ENCODE assay signal across 44 mouse cellular contexts in the genomic region with DNA sequence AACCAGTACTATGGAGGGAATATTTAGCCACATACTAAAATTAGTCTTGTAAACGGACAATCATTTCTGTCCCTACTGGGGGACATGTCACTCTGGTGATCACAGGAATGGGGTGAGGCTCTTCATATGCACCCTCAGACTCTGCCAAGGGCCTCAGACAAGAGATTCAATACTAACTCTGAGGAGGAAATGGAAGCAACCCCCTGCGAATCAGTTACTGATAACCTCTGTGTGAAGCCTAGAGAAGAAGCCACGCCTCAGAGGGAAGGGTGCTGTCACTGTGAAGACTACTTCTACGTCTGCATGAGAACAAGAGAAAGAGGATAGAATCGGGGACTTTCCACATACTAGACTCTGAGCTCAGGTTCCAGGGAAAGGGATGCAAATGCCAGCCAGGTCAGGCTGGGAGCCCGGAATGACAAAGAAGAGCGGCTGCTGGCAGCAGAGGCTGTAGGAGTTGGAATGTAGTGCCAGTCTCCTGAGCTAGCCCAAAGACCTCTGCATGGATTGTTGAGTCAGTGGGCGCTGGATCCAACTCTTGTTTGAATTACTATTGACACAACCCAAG. TPM values are rescaled to one million over a fixed set of nuclear protein-coding genes. Genes with fewer than 3 reads are reported as not detected.
DNase-seq lines count a peak whose midpoint lies in the region; ATAC-seq and TF ChIP-seq lines count a peak whose summit lies in the region.
"Had no signal": no experiment of that assay in that cellular context is flagged by ENCODE, and none has a peak within 500 bp of the region (broad histone marks: within the 10 kb centered on the region; RNA-seq: fewer than 3 reads in every experiment).

No protein-coding gene starts in this region.

- no peak for ATAC-seq in forebrain, embryonic 14.5 days
- peak; percentile 40; the same call in 1 of the 2 replicates for ATAC-seq in liver, embryonic 13.5 days (ENCODE audit: low read depth)
- ATAC-seq in liver, embryonic 12.5 days, result no peak
- 0 out of 2 replicates have a peak, but pooled peaks have one; percentile 27 for ATAC-seq in common myeloid progenitor, adult 5-6 weeks (replicated peaks; ENCODE audit: low read depth, poor library complexity, severe bottlenecking)
- ATAC-seq: forebrain, embryonic 13.5 days; hindbrain, embryonic 16.5 days; midbrain, embryonic 15.5 days; Patski had no signal

- TF ChIP-seq POLR2A in MEL (IDR thresholded peaks at IDR 0.05; ENCODE audit: control insufficient read depth in 1 of 2, insufficient read depth in 1 of 2, low read depth in 1 of 2, low read length in 2 of 2, poor library complexity in 1 of 2), result peak in 1 of 2 experiments; percentile 31; a peak in 1 of 4 replicates

- 75% methylated on average over 8 of the region's 8 CpGs for WGBS in forebrain, embryonic 10.5 days
- WGBS in forebrain, embryonic 14.5 days, result 77% methylated on average over 8 of the region's 8 CpGs
- 30% methylated on average over 8 of the region's 8 CpGs for WGBS in liver, embryonic 13.5 days (ENCODE audit: insufficient replicate concordance)
- WGBS in liver, embryonic 12.5 days (ENCODE audit: insufficient replicate concordance), result 39% methylated on average over 8 of the region's 8 CpGs

- TF ChIP-seq CTCF in MEL (IDR thresholded peaks at IDR 0.05 in 2 of 3, conservative IDR thresholded peaks at IDR 0.05 in 1 of 3; ENCODE audit: control insufficient read depth in 1 of 3, insufficient read depth in 1 of 3, low read depth in 2 of 3, low read length in 3 of 3, poor library complexity in 1 of 3, severe bottlenecking in 1 of 3), result no peak

- no peaks in the 10 kb centered on the region for H3K36me3 ChIP-seq in forebrain, embryonic 10.5 days (replicated peaks)
- H3K36me3 ChIP-seq in forebrain, embryonic 14.5 days (ENCODE audit: control insufficient read depth, insufficient read depth, low read length), result no peaks in the 10 kb centered on the region
- H3K36me3 ChIP-seq in liver, embryonic 13.5 days, result no peaks in the 10 kb centered on the region
- H3K36me3 ChIP-seq in liver, embryonic 12.5 days, result no peaks in the 10 kb centered on the region
- peaks cover 0 to 36% of the 10 kb centered on the region in 2 experiments; a peak in 2 of 4 replicates for H3K36me3 ChIP-seq in MEL (ENCODE audit: control insufficient read depth in 1 of 2, insufficient read depth in 2 of 2, low read length in 2 of 2)
- H3K36me3 ChIP-seq: embryonic facial prominence, embryonic 10.5 days; embryonic facial prominence, embryonic 15.5 days; heart, embryonic 13.5 days; limb, embryonic 13.5 days; midbrain, embryonic 15.5 days had no signal

- no peaks in the 10 kb centered on the region for H3K79me2 ChIP-seq in MEL (ENCODE audit: control insufficient read depth, insufficient read depth, low read length, poor library complexity)

- peak overlapping the region; percentile 8; the same call in 1 of the 2 replicates for H3K27ac ChIP-seq in forebrain, embryonic 10.5 days
- H3K27ac ChIP-seq in forebrain, embryonic 14.5 days (ENCODE audit: low read depth, low read length), result no peak overlapping the region
- H3K27ac ChIP-seq in liver, embryonic 13.5 days, result no peak overlapping the region
- no peak overlapping the region for H3K27ac ChIP-seq in liver, embryonic 12.5 days
- H3K27ac ChIP-seq in MEL (ENCODE audit: control insufficient read depth, low read depth, low read length), result peak overlapping the region; percentile 73
- H3K27ac ChIP-seq: embryonic facial prominence, embryonic 10.5 days; embryonic facial prominence, embryonic 15.5 days; forebrain, embryonic 13.5 days; heart, embryonic 13.5 days; left cerebral cortex, adult 2 months; limb, embryonic 13.5 days; liver, embryonic 14.5 days; midbrain, embryonic 15.5 days had no signal

- no peak overlapping the region for H3K4me2 ChIP-seq in forebrain, embryonic 14.5 days (ENCODE audit: low read length)
- H3K4me2 ChIP-seq in liver, embryonic 13.5 days, result no peak overlapping the region
- no peak overlapping the region for H3K4me2 ChIP-seq in liver, embryonic 12.5 days
- H3K4me2 ChIP-seq: embryonic facial prominence, embryonic 15.5 days; forebrain, embryonic 13.5 days; heart, embryonic 13.5 days; limb, embryonic 13.5 days; lung, embryonic 14.5 days; midbrain, embryonic 15.5 days had no signal

- TF ChIP-seq EP300 in MEL (IDR thresholded peaks at IDR 0.05; ENCODE audit: low read depth in 1 of 2, low read length in 2 of 2), result peak; percentile 59 to 70

- H3K4me1 ChIP-seq in forebrain, embryonic 10.5 days, result peaks cover 57% of the 10 kb centered on the region
- H3K4me1 ChIP-seq in forebrain, embryonic 14.5 days (ENCODE audit: control insufficient read depth, insufficient read depth, low read length), result peaks cover 2% of the 10 kb centered on the region; the same call in 1 of the 2 replicates
- peaks cover 23% of the 10 kb centered on the region for H3K4me1 ChIP-seq in liver, embryonic 13.5 days (replicated peaks)
- peaks cover 27% of the 10 kb centered on the region for H3K4me1 ChIP-seq in liver, embryonic 12.5 days
- peaks cover 26 to 61% of the 10 kb centered on the region in 2 experiments for H3K4me1 ChIP-seq in MEL (ENCODE audit: control insufficient read depth in 1 of 2, insufficient read depth in 2 of 2, low read length in 2 of 2)

- H3K9ac ChIP-seq in forebrain, embryonic 14.5 days (ENCODE audit: low read length), result no peak overlapping the region
- no peak overlapping the region; the same call in 1 of the 2 replicates for H3K9ac ChIP-seq in liver, embryonic 13.5 days
- no peak overlapping the region for H3K9ac ChIP-seq in liver, embryonic 12.5 days
- H3K9ac ChIP-seq in MEL (ENCODE audit: control insufficient read depth, low read depth, low read length, poor library complexity, severe bottlenecking), result peak overlapping the region; percentile 58
- H3K9ac ChIP-seq: embryonic facial prominence, embryonic 15.5 days; forebrain, embryonic 13.5 days; heart, embryonic 13.5 days; limb, embryonic 13.5 days; liver, embryonic 14.5 days; lung, embryonic 14.5 days; midbrain, embryonic 15.5 days had no signal

- no peak overlapping the region for H3K4me3 ChIP-seq in forebrain, embryonic 10.5 days
- no peak overlapping the region for H3K4me3 ChIP-seq in forebrain, embryonic 14.5 days (ENCODE audit: low read depth, low read length)
- no peak overlapping the region for H3K4me3 ChIP-seq in liver, embryonic 13.5 days (replicated peaks)
- no peak overlapping the region for H3K4me3 ChIP-seq in liver, embryonic 12.5 days
- H3K4me3 ChIP-seq in MEL (ENCODE audit: control insufficient read depth in 1 of 2, insufficient read depth in 1 of 2, low read depth in 2 of 2, low read length in 2 of 2), result peak overlapping the region; percentile 13 to 21; a peak in 2 of 4 replicates
- H3K4me3 ChIP-seq: embryonic facial prominence, embryonic 10.5 days; embryonic facial prominence, embryonic 15.5 days; forebrain, embryonic 13.5 days; gastrocnemius, adult 2 months; heart, embryonic 13.5 days; left cerebral cortex, adult 2 months; limb, embryonic 13.5 days; midbrain, embryonic 15.5 days had no signal

- TF ChIP-seq RAD21 in MEL (IDR thresholded peaks at IDR 0.05; ENCODE audit: low read depth, low read length), result no peak

- no peak for DNase-seq in forebrain, embryonic 10.5 days (ENCODE audit: extremely low spot score, low spot score)
- DNase-seq in forebrain, embryonic 14.5 days (ENCODE audit: low spot score), result no peak
- no peak for DNase-seq in liver, embryonic 13.5 days
- peak; percentile 88 for DNase-seq in MEL (ENCODE audit: low read depth, low spot score)
- DNase-seq in kidney, adult 18-20 months, result no peak
- no peak for DNase-seq in ovary, postnatal 36 days (ENCODE audit: low spot score)
- DNase-seq: adrenal gland, adult 2 months; adrenal gland, postnatal 36 days; cerebellum, adult 2 months; cerebellum, postnatal 14 days; gastrocnemius, adult 2 months; gastrocnemius, postnatal 36 days; heart, adult 18-20 months; heart, postnatal 10 days; kidney, adult 8-10 months; kidney, postnatal 14 days; lung, embryonic 14.5 days; lung, postnatal 14 days; right cerebral cortex, postnatal 4 days; thymus, adult 18-20 months; thymus, postnatal 25 days had no signal

- H3K9me3 ChIP-seq in forebrain, embryonic 10.5 days, result peaks cover 3% of the 10 kb centered on the region; the same call in 1 of the 2 replicates
- H3K9me3 ChIP-seq in forebrain, embryonic 14.5 days (replicated peaks; ENCODE audit: control insufficient read depth, low read length), result no peaks in the 10 kb centered on the region
- no peaks in the 10 kb centered on the region for H3K9me3 ChIP-seq in liver, embryonic 13.5 days (replicated peaks)
- H3K9me3 ChIP-seq in liver, embryonic 12.5 days (replicated peaks), result no peaks in the 10 kb centered on the region
- H3K9me3 ChIP-seq in MEL (replicated peaks; ENCODE audit: insufficient read depth, low read length), result no peaks in the 10 kb centered on the region
- H3K9me3 ChIP-seq: embryonic facial prominence, embryonic 10.5 days; embryonic facial prominence, embryonic 15.5 days; forebrain, embryonic 13.5 days; heart, embryonic 13.5 days; limb, embryonic 13.5 days; midbrain, embryonic 15.5 days had no signal

- 0 out of 2 replicates have a peak, but pooled peaks cover 6% of the 10 kb centered on the region for H3K27me3 ChIP-seq in forebrain, embryonic 10.5 days (ENCODE audit: poor library complexity, severe bottlenecking)
- H3K27me3 ChIP-seq in forebrain, embryonic 14.5 days (replicated peaks; ENCODE audit: control insufficient read depth, insufficient read depth, low read length), result no peaks in the 10 kb centered on the region
- no peaks in the 10 kb centered on the region for H3K27me3 ChIP-seq in liver, embryonic 13.5 days
- no peaks in the 10 kb centered on the region for H3K27me3 ChIP-seq in liver, embryonic 12.5 days (replicated peaks)
- no peaks in the 10 kb centered on the region for H3K27me3 ChIP-seq in MEL (ENCODE audit: control insufficient read depth in 1 of 2, insufficient read depth in 2 of 2, low read length in 2 of 2)
- H3K27me3 ChIP-seq: CH12.LX; embryonic facial prominence, embryonic 15.5 days; forebrain, embryonic 13.5 days; heart, embryonic 13.5 days; limb, embryonic 13.5 days; midbrain, embryonic 15.5 days; Patski had no signal

RNA-seq across cellular contexts. Expression of gene Ncf2, which starts 4.2 kb away (rescaled TPM):
- 2.1 and 2.7 TPM in 2 replicates for polyA plus RNA-seq in forebrain, embryonic 10.5 days (2016; fragmentation: Nextera tagmentation; extraction: Ambion mirVana)
- polyA plus RNA-seq in forebrain, embryonic 14.5 days (2014; fragmentation: Nextera tagmentation; extraction: Ambion mirVana), result 2.1 and 3.4 TPM in 2 replicates
- polyA plus RNA-seq in liver, embryonic 13.5 days (2015; fragmentation: Nextera tagmentation; extraction: Ambion mirVana), result 8.6 and 10.1 TPM in 2 replicates
- polyA plus RNA-seq in liver, embryonic 12.5 days (2016; fragmentation: Nextera tagmentation; extraction: Ambion mirVana), result 9.5 and 11.1 TPM in 2 replicates
- 35.0 and 41.8 TPM in 2 replicates for total RNA-seq in MEL (2012; rRNA removed)
- polyA plus RNA-seq in MEL (2012; ENCODE audit: insufficient read depth in 1 of 2, insufficient read length in 2 of 2, low read depth in 1 of 2, low replicate concordance in 2 of 2, missing spikeins in 1 of 2), result 10 to 100 TPM in 1 of 2 experiments, not detected in 1; 49.2 TPM
- 70.1 and 77.4 TPM in 2 replicates for total RNA-seq in common myeloid progenitor, adult 5-6 weeks (2017)

RNA-seq across cellular contexts. Expression of gene Arpc5, which starts 29.4 kb away (rescaled TPM):
- 195 and 203 TPM in 2 replicates for polyA plus RNA-seq in forebrain, embryonic 10.5 days (2016; fragmentation: Nextera tagmentation; extraction: Ambion mirVana)
- 430 and 478 TPM in 2 replicates for polyA plus RNA-seq in forebrain, embryonic 14.5 days (2014; fragmentation: Nextera tagmentation; extraction: Ambion mirVana)
- polyA plus RNA-seq in liver, embryonic 13.5 days (2015; fragmentation: Nextera tagmentation; extraction: Ambion mirVana), result 169 and 198 TPM in 2 replicates
- polyA plus RNA-seq in liver, embryonic 12.5 days (2016; fragmentation: Nextera tagmentation; extraction: Ambion mirVana), result 188 and 197 TPM in 2 replicates
- 117 and 119 TPM in 2 replicates for total RNA-seq in MEL (2012; rRNA removed)
- 100 to 1,000 TPM in 1 of 2 experiments, not detected in 1; 145 TPM for polyA plus RNA-seq in MEL (2012; ENCODE audit: insufficient read depth in 1 of 2, insufficient read length in 2 of 2, low read depth in 1 of 2, low replicate concordance in 2 of 2, missing spikeins in 1 of 2)
- 101 and 118 TPM in 2 replicates for total RNA-seq in common myeloid progenitor, adult 5-6 weeks (2017)

RNA-seq across cellular contexts. Expression of gene Rgl1, which starts 29.6 kb away (rescaled TPM):
- polyA plus RNA-seq in forebrain, embryonic 10.5 days (2016; fragmentation: Nextera tagmentation; extraction: Ambion mirVana), result 29.1 TPM in 2 replicates
- polyA plus RNA-seq in forebrain, embryonic 14.5 days (2014; fragmentation: Nextera tagmentation; extraction: Ambion mirVana), result 16.4 and 20.5 TPM in 2 replicates
- polyA plus RNA-seq in liver, embryonic 13.5 days (2015; fragmentation: Nextera tagmentation; extraction: Ambion mirVana), result 11.8 and 13.3 TPM in 2 replicates
- polyA plus RNA-seq in liver, embryonic 12.5 days (2016; fragmentation: Nextera tagmentation; extraction: Ambion mirVana), result 12.5 and 15.6 TPM in 2 replicates
- 0.12 and 0.36 TPM in 2 replicates for total RNA-seq in MEL (2012; rRNA removed)
- polyA plus RNA-seq in MEL (2012; ENCODE audit: insufficient read depth in 1 of 2, insufficient read length in 2 of 2, low read depth in 1 of 2, low replicate concordance in 2 of 2, missing spikeins in 1 of 2), result under 1 TPM in 1 of 2 experiments, not detected in 1; 0.39 TPM
- 8.7 and 9.5 TPM in 2 replicates for total RNA-seq in common myeloid progenitor, adult 5-6 weeks (2017)

RNA-seq across cellular contexts. Expression of gene Apobec4, which starts 45.4 kb away (rescaled TPM):
- not detected in 2 replicates for polyA plus RNA-seq in forebrain, embryonic 10.5 days (2016; fragmentation: Nextera tagmentation; extraction: Ambion mirVana)
- polyA plus RNA-seq in forebrain, embryonic 14.5 days (2014; fragmentation: Nextera tagmentation; extraction: Ambion mirVana), result 0.10 TPM in 1 of 2 replicates, not detected in the other
- not detected in 2 replicates for polyA plus RNA-seq in liver, embryonic 13.5 days (2015; fragmentation: Nextera tagmentation; extraction: Ambion mirVana)
- not detected in 2 replicates for polyA plus RNA-seq in liver, embryonic 12.5 days (2016; fragmentation: Nextera tagmentation; extraction: Ambion mirVana)
- total RNA-seq in MEL (2012; rRNA removed), result not detected in 2 replicates
- not detected for polyA plus RNA-seq in MEL (2012; ENCODE audit: insufficient read depth in 1 of 2, insufficient read length in 2 of 2, low read depth in 1 of 2, low replicate concordance in 2 of 2, missing spikeins in 1 of 2)
- not detected in 2 replicates for total RNA-seq in common myeloid progenitor, adult 5-6 weeks (2017)
- total RNA-seq: adrenal gland, adult 2 months; adrenal gland, postnatal 36 days; CH12.LX; gastrocnemius, adult 2 months; gastrocnemius, postnatal 36 days; heart, adult 18-20 months; heart, postnatal 10 days; hematopoietic stem cell, adult 5-6 weeks; layer of hippocampus, postnatal 14 days; left cerebral cortex, adult 2 months; left cerebral cortex, postnatal 36 days; megakaryocyte, adult 5-6 weeks; neutrophil, adult 5-6 weeks had no signal
- polyA plus RNA-seq: adrenal gland, adult 2 months; C2C12; cerebellum, adult 2 months; embryonic facial prominence, embryonic 10.5 days; frontal cortex, adult 2 months; heart, embryonic 13.5 days; limb, embryonic 13.5 days; liver, embryonic 14.5 days; lung, embryonic 14.5 days; midbrain, embryonic 15.5 days; neural tube, embryonic 11.5 days; Patski; spleen, adult 2 months; stomach, postnatal 0 days had no signal

Comparison
In these comparisons a context has a peak if more than half of its experiments do, and no peak if none do; other contexts are left out.
1. H3K27ac ChIP-seq: peak in forebrain, embryonic 10.5 days (single experiment) and MEL (single experiment); none in forebrain, embryonic 14.5 days (single experiment), liver, embryonic 13.5 days (single experiment) and liver, embryonic 12.5 days (single experiment).
2. ATAC-seq: peak in liver, embryonic 13.5 days (single experiment) and common myeloid progenitor, adult 5-6 weeks (single experiment); none in forebrain, embryonic 14.5 days (single experiment) and liver, embryonic 12.5 days (single experiment).
3. H3K4me3 ChIP-seq: peak in MEL (2 of 2); none in forebrain, embryonic 10.5 days (single experiment), forebrain, embryonic 14.5 days (single experiment), liver, embryonic 13.5 days (single experiment) and liver, embryonic 12.5 days (single experiment).